Mouse (Mus musculus): Measurements from ENCODE around the gene Ugt1a10.

Gene Ugt1a10

GRCm38 (mm10) chr1:88230981-88231802 lies 176.0 kb downstream of the Ugt1a10 start:
- DNase-seq (ENCODE audit: low read depth, low spot score) = no peak

- DNase-seq (ENCODE audit: low read depth, low spot score) = no peak
These were observed 176.8 kb downstream of the Ugt1a10 start for GRCm38 (mm10) chr1:88231803-88232499.

GRCm38 (mm10) chr1:88232664-88233380 lies 177.6 kb downstream of the Ugt1a10 start:
- DNase-seq (ENCODE audit: low read depth, low spot score) = no peak

GRCm38 (mm10) chr1:88233421-88234247 lies 178.4 kb downstream of the Ugt1a10 start:
- DNase-seq (ENCODE audit: low read depth, low spot score) = no peak

- no peak for DNase-seq (ENCODE audit: low read depth, low spot score)
These were observed 179.0 kb downstream of the Ugt1a10 start for GRCm38 (mm10) chr1:88234248-88234610.

GRCm38 (mm10) chr1:88234646-88235045 lies 179.5 kb downstream of the Ugt1a10 start:
- no peak for DNase-seq (ENCODE audit: low read depth, low spot score)

- no peak for DNase-seq (ENCODE audit: low read depth, low spot score)
These were observed 180.1 kb downstream of the Ugt1a10 start for GRCm38 (mm10) chr1:88235046-88235893.

- DNase-seq (ENCODE audit: low read depth, low spot score) = no peak
These were observed 180.8 kb downstream of the Ugt1a10 start for GRCm38 (mm10) chr1:88235894-88236415.

- no peak for DNase-seq (ENCODE audit: low read depth, low spot score)
These were observed 182.1 kb downstream of the Ugt1a10 start for GRCm38 (mm10) chr1:88237311-88237710.

- DNase-seq (ENCODE audit: low read depth, low spot score) = no peak
These were observed 183.6 kb downstream of the Ugt1a10 start for GRCm38 (mm10) chr1:88238771-88239170.

GRCm38 (mm10) chr1:88240072-88240471 lies 184.9 kb downstream of the Ugt1a10 start:
- DNase-seq (ENCODE audit: low read depth, low spot score) = no peak

- DNase-seq (ENCODE audit: low read depth, low spot score) = no peak
These were observed 185.4 kb downstream of the Ugt1a10 start for GRCm38 (mm10) chr1:88240579-88240978.

GRCm38 (mm10) chr1:88243861-88244260 lies 188.7 kb downstream of the Ugt1a10 start:
- no peak for DNase-seq (ENCODE audit: low read depth, low spot score)

- DNase-seq (ENCODE audit: low read depth, low spot score) = no peak
These were observed 190.7 kb downstream of the Ugt1a10 start for GRCm38 (mm10) chr1:88245881-88246280.

GRCm38 (mm10) chr1:88246386-88246785 lies 191.2 kb downstream of the Ugt1a10 start:
- no peak for DNase-seq (ENCODE audit: low read depth, low spot score)

GRCm38 (mm10) chr1:88247660-88248059 lies 192.5 kb downstream of the Ugt1a10 start:
- DNase-seq (ENCODE audit: low read depth, low spot score) = no peak

- no peak for DNase-seq (ENCODE audit: low read depth, low spot score)
These were observed 193.5 kb downstream of the Ugt1a10 start for GRCm38 (mm10) chr1:88248658-88249057.

- no peak for DNase-seq (ENCODE audit: low read depth, low spot score)
These were observed 194.4 kb downstream of the Ugt1a10 start for GRCm38 (mm10) chr1:88249596-88249995.

GRCm38 (mm10) chr1:88250023-88250422 lies 194.8 kb downstream of the Ugt1a10 start:
- DNase-seq (ENCODE audit: low read depth, low spot score) = no peak

GRCm38 (mm10) chr1:88253106-88253505 lies 197.9 kb downstream of the Ugt1a10 start:
- no peak for DNase-seq (ENCODE audit: low read depth, low spot score)

All from forelimb bud, embryonic 11.5 days (tissue).